ENCODE assay signal across 8 mouse cellular contexts in genomic region chr2:154407643-154408445, GRCm38 (mm10). TPM values are rescaled to one million over a fixed set of nuclear protein-coding genes. Genes with fewer than 3 reads are reported as not detected.
A peak's percentile ranks its signal among the peaks of the same experiment; 100 is the strongest.
DNase-seq lines count a peak whose midpoint lies in the region; ATAC-seq and TF ChIP-seq lines count a peak whose summit lies in the region.

TSS of gene Snta1 (minus strand) at chr2:154408099.

- H3K9ac ChIP-seq in hindbrain, postnatal 0 days (replicated peaks; ENCODE audit: low read length), result peak within 1 kb of the TSS; percentile 75

- H3K4me2 ChIP-seq in hindbrain, postnatal 0 days (ENCODE audit: low read depth, low read length), result peak within 1 kb of the TSS; percentile 62

- no peaks in the 10 kb centered on the region for H3K27me3 ChIP-seq in hindbrain, postnatal 0 days (ENCODE audit: insufficient read depth, low read length)

- TF ChIP-seq CTCF in hindbrain, postnatal 0 days (IDR thresholded peaks at IDR 0.05; ENCODE audit: low read depth), result no peak

- WGBS in hindbrain, postnatal 0 days, result 3% methylated on average over 73 of the region's 84 CpGs

- H3K4me1 ChIP-seq in hindbrain, postnatal 0 days (ENCODE audit: insufficient read depth, low read length), result peaks cover 19% of the 10 kb centered on the region

- no peaks in the 10 kb centered on the region for H3K9me3 ChIP-seq in hindbrain, postnatal 0 days (ENCODE audit: low read length)

- ATAC-seq in hindbrain, postnatal 0 days, result peak; percentile 88
- ATAC-seq in megakaryocyte, adult 5-6 weeks (ENCODE audit: poor library complexity, severe bottlenecking), result peak; percentile 85

- H3K4me3 ChIP-seq in hindbrain, postnatal 0 days (ENCODE audit: low read length), result peak within 1 kb of the TSS; percentile 76

- peak; percentile 95 for DNase-seq in adrenal gland, adult 2 months
- peak; percentile 84 for DNase-seq in embryo, embryonic 10.5 days (ENCODE audit: low spot score)
- peak; percentile 89 for DNase-seq in gastrocnemius, postnatal 10 days
- peak; percentile 84 for DNase-seq in hindbrain, postnatal 0 days (ENCODE audit: low spot score)
- DNase-seq in left cerebral cortex, adult 9 months (ENCODE audit: low spot score in 2 of 2), result peak; percentile 53 to 76
- peak; percentile 78 for DNase-seq in retina, postnatal 7 days (ENCODE audit: low read depth, low spot score)
- peak; percentile 77 to 89 for DNase-seq in urinary bladder, adult 18-20 months (ENCODE audit: low spot score in 2 of 2)

- peak within 1 kb of the TSS; percentile 78 for H3K27ac ChIP-seq in hindbrain, postnatal 0 days

- H3K36me3 ChIP-seq in hindbrain, postnatal 0 days (ENCODE audit: insufficient read depth, low read length), result no peaks in the 10 kb centered on the region

RNA-seq across cellular contexts. Expression of gene Snta1, which starts in this region (rescaled TPM):
- total RNA-seq in adrenal gland, adult 2 months (2021), result 10 to 100 TPM; 19.9 to 29.6 TPM
- 53.6 and 57.1 TPM in 2 replicates for polyA plus RNA-seq in adrenal gland, adult 2 months (2012; rRNA removed)
- total RNA-seq in gastrocnemius, postnatal 10 days (2021), result 100 to 1,000 TPM in 1 of 2 experiments, 10 to 100 TPM in 1; 95.6 to 128 TPM
- 40.4 and 41.1 TPM in 2 replicates for total RNA-seq in hindbrain, postnatal 0 days (2014; rRNA removed)
- 20.0 and 20.1 TPM in 2 replicates for polyA plus RNA-seq in hindbrain, postnatal 0 days (2015; fragmentation: Nextera tagmentation; extraction: Ambion mirVana)
- 0.22 and 0.62 TPM in 2 replicates for total RNA-seq in megakaryocyte, adult 5-6 weeks (2015)
- total RNA-seq in megakaryocyte, adult 5-6 weeks (2017), result 1.1 and 1.4 TPM in 2 replicates

Comparison
In these comparisons a context has a peak if more than half of its experiments do, and no peak if none do; other contexts are left out.
1. Peak in every context shown above with its lines: DNase-seq, ATAC-seq, H3K4me3 ChIP-seq and H3K27ac ChIP-seq.
2. RNA of gene Snta1 (total RNA-seq): 95.6 to 128 TPM in gastrocnemius, postnatal 10 days, 40.4 to 41.1 TPM in hindbrain, postnatal 0 days and 19.9 to 29.6 TPM in adrenal gland, adult 2 months; 0.22 to 1.4 TPM in megakaryocyte, adult 5-6 weeks; every median in the first group is over 4 times any median in the second.